In genomic region chr4:122944408-122944807, GRCm38 (mm10) we compare ENCODE assay signal across 8 mouse cellular contexts. TPM values are rescaled to one million over a fixed set of nuclear protein-coding genes. Genes with fewer than 3 reads are reported as not detected.
DNase-seq lines count a peak whose midpoint lies in the region; ATAC-seq and TF ChIP-seq lines count a peak whose summit lies in the region.

No protein-coding gene starts in this region.

- no peak overlapping the region for H3K27ac ChIP-seq in layer of hippocampus, adult 2 months
- no peak overlapping the region for H3K27ac ChIP-seq in forebrain, embryonic 14.5 days (ENCODE audit: low read depth, low read length)
- no peak overlapping the region for H3K27ac ChIP-seq in liver, postnatal 0 days (ENCODE audit: low read depth)

- TF ChIP-seq EP300 in liver, postnatal 0 days (IDR thresholded peaks at IDR 0.05; ENCODE audit: low read depth): no peak

- H3K4me3 ChIP-seq in layer of hippocampus, adult 2 months: no peak overlapping the region
- no peak overlapping the region for H3K4me3 ChIP-seq in forebrain, embryonic 14.5 days (ENCODE audit: low read depth, low read length)
- H3K4me3 ChIP-seq in liver, postnatal 0 days (ENCODE audit: low read depth, low read length): no peak overlapping the region

- peak; percentile 36 to 38 for DNase-seq in layer of hippocampus, adult 2 months (ENCODE audit: low spot score in 2 of 2)
- no peak for DNase-seq in layer of hippocampus, postnatal 10 days (ENCODE audit: low spot score in 2 of 2)
- peak; percentile 33 for DNase-seq in MN1 (ENCODE audit: low spot score)
- peak; percentile 73 for DNase-seq in forebrain, embryonic 14.5 days (ENCODE audit: low spot score)
- no peak for DNase-seq in liver, postnatal 0 days
- peak; percentile 18 to 72 for DNase-seq in thymus, postnatal 10 days (ENCODE audit: low spot score in 2 of 2)
- no peak for DNase-seq in left cerebral cortex, postnatal 36 days (ENCODE audit: low spot score in 2 of 2)
- DNase-seq in spleen, postnatal 36 days (ENCODE audit: low spot score in 2 of 2): no peak

- peak; percentile 63 for ATAC-seq in forebrain, embryonic 14.5 days
- no peak for ATAC-seq in liver, postnatal 0 days

- no peaks in the 10 kb centered on the region for H3K9me3 ChIP-seq in forebrain, embryonic 14.5 days (replicated peaks; ENCODE audit: control insufficient read depth, low read length)
- H3K9me3 ChIP-seq in liver, postnatal 0 days (ENCODE audit: low read length): no peaks in the 10 kb centered on the region

- intact Hi-C loops in left cerebral cortex, postnatal 36 days (cut with DNase I): loop anchor here (2.0 kb wide), 1 partner anchor 40 kb away; no protein-coding TSS in a partner anchor

- no peaks in the 10 kb centered on the region for H3K4me1 ChIP-seq in forebrain, embryonic 14.5 days (ENCODE audit: control insufficient read depth, insufficient read depth, low read length)
- H3K4me1 ChIP-seq in liver, postnatal 0 days (ENCODE audit: insufficient read depth): no peaks in the 10 kb centered on the region

- H3K4me2 ChIP-seq in forebrain, embryonic 14.5 days (ENCODE audit: low read length): no peak overlapping the region
- H3K4me2 ChIP-seq in liver, postnatal 0 days (ENCODE audit: low read depth, low read length): no peak overlapping the region

- peak; percentile 88 for TF ChIP-seq CTCF in layer of hippocampus, adult 2 months (conservative IDR thresholded peaks at IDR 0.05)
- peak; percentile 77 for TF ChIP-seq CTCF in liver, postnatal 0 days (IDR thresholded peaks at IDR 0.05; ENCODE audit: low read depth)

- H3K36me3 ChIP-seq in forebrain, embryonic 14.5 days (ENCODE audit: control insufficient read depth, insufficient read depth, low read length): peaks cover 29% of the 10 kb centered on the region
- no peaks in the 10 kb centered on the region for H3K36me3 ChIP-seq in liver, postnatal 0 days (replicated peaks; ENCODE audit: insufficient read depth, low read length)

- H3K27me3 ChIP-seq in forebrain, embryonic 14.5 days (replicated peaks; ENCODE audit: control insufficient read depth, insufficient read depth, low read length): no peaks in the 10 kb centered on the region
- H3K27me3 ChIP-seq in liver, postnatal 0 days (ENCODE audit: insufficient read depth, low read length): peaks cover 6% of the 10 kb centered on the region; the same call in 1 of the 2 replicates

- H3K9ac ChIP-seq in forebrain, embryonic 14.5 days (ENCODE audit: low read length): no peak overlapping the region
- H3K9ac ChIP-seq in liver, postnatal 0 days (replicated peaks): no peak overlapping the region

- 29% methylated on average over 4 of the region's 4 CpGs for WGBS in forebrain, embryonic 14.5 days
- WGBS in liver, postnatal 0 days (ENCODE audit: insufficient replicate concordance): 19% methylated on average over 4 of the region's 4 CpGs

RNA-seq across cellular contexts. Expression of gene Mfsd2a, which starts 16.6 kb away (rescaled TPM):
- total RNA-seq in layer of hippocampus, adult 2 months (2021): 10 to 100 TPM; 45.8 to 49.1 TPM
- total RNA-seq in layer of hippocampus, postnatal 10 days (2021): 10 to 100 TPM; 64.0 to 68.9 TPM
- 31.3 and 36.8 TPM in 2 replicates for polyA plus RNA-seq in forebrain, embryonic 14.5 days (2014; fragmentation: Nextera tagmentation; extraction: Ambion mirVana)
- not detected in 2 replicates for polyA plus RNA-seq in liver, postnatal 0 days (2015; fragmentation: Nextera tagmentation; extraction: Ambion mirVana)
- 10 to 100 TPM; 36.9 to 50.0 TPM for total RNA-seq in left cerebral cortex, postnatal 36 days (2021)

RNA-seq across cellular contexts. Expression of gene Mycl, which starts 51.0 kb away (rescaled TPM):
- 10 to 100 TPM; 31.8 to 32.4 TPM for total RNA-seq in layer of hippocampus, adult 2 months (2021)
- total RNA-seq in layer of hippocampus, postnatal 10 days (2021): 10 to 100 TPM; 53.5 to 59.1 TPM
- polyA plus RNA-seq in forebrain, embryonic 14.5 days (2014; fragmentation: Nextera tagmentation; extraction: Ambion mirVana): 70.5 and 77.4 TPM in 2 replicates
- polyA plus RNA-seq in liver, postnatal 0 days (2015; fragmentation: Nextera tagmentation; extraction: Ambion mirVana): 1.2 and 1.5 TPM in 2 replicates
- 10 to 100 TPM; 11.3 to 12.9 TPM for total RNA-seq in left cerebral cortex, postnatal 36 days (2021)

RNA-seq across cellular contexts. Expression of gene Cap1, which starts 58.6 kb away (rescaled TPM):
- total RNA-seq in layer of hippocampus, adult 2 months (2021): 100 to 1,000 TPM; 296 to 316 TPM
- 100 to 1,000 TPM; 192 to 203 TPM for total RNA-seq in layer of hippocampus, postnatal 10 days (2021)
- 73.7 and 77.7 TPM in 2 replicates for polyA plus RNA-seq in forebrain, embryonic 14.5 days (2014; fragmentation: Nextera tagmentation; extraction: Ambion mirVana)
- polyA plus RNA-seq in liver, postnatal 0 days (2015; fragmentation: Nextera tagmentation; extraction: Ambion mirVana): 22.3 and 28.4 TPM in 2 replicates
- 100 to 1,000 TPM; 267 to 277 TPM for total RNA-seq in left cerebral cortex, postnatal 36 days (2021)

Comparison
In these comparisons a context has a peak if more than half of its experiments do, and no peak if none do; other contexts are left out.
1. DNase-seq: peak in layer of hippocampus, adult 2 months (2 of 2), MN1 (single experiment), forebrain, embryonic 14.5 days (single experiment) and thymus, postnatal 10 days (2 of 2); none in layer of hippocampus, postnatal 10 days (0 of 2), liver, postnatal 0 days (single experiment), left cerebral cortex, postnatal 36 days (0 of 2) and spleen, postnatal 36 days (0 of 2).